Mouse (Mus musculus) A20 (cell line): ENCODE results near the gene Lysmd2.
"Not testable (repeated sequence)": the region's sequence is repeated elsewhere in the genome, so short reads cannot be mapped to it uniquely, and the experiment has no call there.

Experiments
- DNase-seq: peaks from one replicate; pipeline ENCODE4 v3.0.0-alpha.2; 2011; ENCODE audit warnings: low read depth, low spot score

The Lysmd2 gene

DNA sequence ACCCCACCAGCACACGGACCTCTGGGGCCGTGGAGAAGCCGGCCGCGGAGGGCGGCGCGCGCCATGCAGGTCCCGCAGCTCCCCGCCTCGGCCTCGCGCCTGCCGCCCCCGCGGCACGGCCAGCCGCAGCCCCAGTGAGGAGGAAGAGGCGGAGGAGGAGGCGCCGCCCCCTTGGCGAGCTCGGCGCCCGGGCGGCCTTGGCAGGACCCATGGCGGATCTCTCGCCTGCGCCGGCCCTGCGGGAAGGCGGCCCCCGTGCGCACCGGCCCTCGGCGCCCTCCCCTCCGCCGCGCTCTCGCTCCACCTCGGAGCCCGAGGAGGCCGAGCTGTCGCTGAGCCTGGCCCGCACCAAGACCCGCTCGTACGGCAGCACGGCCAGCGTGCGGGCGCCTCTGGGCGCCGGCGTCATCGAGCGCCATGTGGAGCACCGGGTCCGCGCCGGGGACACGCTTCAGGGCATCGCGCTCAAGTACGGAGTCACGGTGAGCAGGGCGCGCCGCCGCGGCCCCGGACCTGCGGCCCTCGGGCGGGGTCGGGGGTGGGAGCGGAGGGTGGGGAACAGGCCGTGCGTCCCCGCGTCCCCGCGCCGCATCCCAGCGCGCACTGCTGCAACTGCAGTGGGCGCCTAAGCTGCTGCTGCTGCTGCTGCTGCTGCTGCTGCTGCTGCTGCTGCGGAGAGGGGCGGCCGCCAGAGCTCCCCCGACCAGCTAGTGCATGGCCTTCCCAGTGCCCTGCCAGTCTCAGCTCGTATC is at the start of gene Lysmd2:
TSS of gene Lysmd2 (plus strand) at position 186 of the 752 bp plus-strand sequence.
- DNase-seq = peak; percentile 76

DNA sequence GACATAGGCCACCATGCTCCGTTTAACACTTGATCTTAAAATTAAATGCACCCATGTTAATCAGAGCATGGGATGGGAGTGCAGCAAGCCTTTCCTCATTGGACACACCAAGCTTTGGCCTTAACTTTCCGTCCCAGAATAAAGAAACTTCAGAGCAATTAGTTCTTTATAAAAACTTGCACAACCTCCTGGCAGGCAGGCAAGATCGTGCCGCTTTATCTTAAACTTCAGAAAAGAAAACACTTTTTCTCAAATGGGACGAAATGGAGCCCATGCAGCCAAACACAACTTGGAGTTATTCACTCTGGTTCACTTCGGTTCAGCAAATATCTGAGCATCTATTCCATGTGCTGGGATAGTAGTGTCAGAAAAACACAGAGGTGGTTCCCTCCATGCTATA is 46.2 kb upstream of the Lysmd2 start:
- no peak for DNase-seq

DNA sequence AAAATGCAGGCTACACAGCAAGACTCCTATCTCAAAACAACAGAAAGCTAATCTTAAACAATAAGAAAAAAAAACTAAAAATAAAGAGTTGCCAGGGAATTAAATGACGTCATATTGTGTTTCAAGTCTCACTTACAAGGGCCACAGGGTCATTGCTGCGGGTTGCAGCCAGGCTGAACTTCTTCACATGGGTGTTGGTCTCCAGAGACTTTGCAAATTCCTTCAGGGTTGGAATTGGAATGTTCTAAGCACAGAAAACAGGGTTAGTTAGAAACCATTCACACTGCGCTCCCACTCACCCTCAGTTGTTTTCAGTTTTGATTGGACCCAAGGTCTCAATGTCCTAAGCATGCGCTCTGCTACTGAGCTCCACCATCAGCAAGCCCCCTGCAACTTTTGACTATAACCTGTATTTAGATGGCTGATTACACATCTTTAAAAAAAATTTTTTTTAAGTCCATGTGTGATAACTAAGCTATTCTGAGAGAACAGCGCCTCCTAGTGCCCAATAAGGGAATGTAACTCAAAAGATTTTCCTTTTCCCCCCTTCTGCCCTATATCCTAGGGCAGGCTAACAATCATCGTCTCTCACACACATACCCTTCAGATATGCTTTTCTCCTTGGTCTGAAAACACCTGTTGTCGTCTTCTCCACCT is 43.7 kb upstream of the Lysmd2 start:
- peak; percentile 51 for DNase-seq

DNA sequence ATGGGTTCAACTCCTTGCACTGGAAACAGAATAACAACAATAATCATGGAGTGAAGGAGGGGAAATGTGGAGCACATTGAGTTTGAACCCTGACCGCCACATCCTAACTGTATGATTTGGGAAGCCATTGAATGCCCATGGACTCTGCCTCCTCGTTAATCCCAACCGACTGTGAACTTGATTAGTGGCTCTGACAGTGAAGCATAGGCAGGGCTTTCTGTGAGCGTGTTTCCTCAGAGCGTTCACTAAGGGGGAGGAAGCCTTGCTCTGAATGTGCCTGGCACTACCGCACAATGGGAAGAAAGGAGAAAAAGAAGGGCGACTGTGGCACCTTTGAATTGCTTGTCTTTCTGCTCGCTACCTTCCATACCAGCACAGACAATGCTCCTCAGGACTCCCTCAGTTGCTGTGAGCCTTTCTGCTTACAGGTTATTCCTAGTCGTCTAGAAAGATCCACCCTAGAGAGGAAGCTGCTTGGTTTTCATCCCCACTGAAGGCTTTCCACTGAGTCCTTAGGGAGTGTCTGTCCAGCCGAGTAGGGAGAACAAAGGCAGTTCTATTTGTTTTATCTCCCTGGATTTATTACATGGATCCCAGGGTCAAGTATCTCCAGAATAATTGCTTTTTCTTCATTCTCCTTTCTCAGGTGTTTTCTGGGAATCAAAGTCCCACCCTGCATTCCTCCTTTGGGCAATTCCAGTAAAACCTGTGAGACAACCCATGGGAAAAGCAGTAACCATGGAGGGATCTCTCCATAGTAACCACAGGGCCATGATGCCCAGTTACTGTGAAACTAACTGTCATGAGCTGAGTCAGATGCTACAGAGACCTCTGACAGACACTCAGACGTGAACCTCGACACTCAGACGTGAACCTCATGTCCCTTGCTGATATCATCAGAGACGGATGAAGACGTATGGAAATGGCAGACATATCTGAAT is 35.4 kb upstream of the Lysmd2 start:
- DNase-seq = no peak

DNA sequence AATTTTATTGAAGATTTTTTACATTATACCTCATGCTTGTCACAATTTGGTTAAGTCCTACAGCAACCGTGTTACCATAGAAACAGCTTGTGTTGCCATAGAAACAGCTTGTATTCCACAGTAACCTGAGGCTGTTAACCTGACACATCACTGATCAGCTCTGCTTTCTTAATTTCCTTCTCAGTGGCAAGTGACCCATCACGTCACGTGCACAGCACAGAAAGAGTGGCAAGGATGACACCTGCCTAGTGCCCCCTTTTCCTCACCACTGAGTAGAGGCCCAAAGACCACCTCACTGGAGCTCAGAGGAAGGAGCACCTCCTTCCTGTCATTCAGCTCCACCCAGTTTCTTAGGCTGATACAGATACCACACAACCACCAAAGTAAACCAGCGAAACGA is 32.1 kb upstream of the Lysmd2 start:
- DNase-seq = no peak

DNA sequence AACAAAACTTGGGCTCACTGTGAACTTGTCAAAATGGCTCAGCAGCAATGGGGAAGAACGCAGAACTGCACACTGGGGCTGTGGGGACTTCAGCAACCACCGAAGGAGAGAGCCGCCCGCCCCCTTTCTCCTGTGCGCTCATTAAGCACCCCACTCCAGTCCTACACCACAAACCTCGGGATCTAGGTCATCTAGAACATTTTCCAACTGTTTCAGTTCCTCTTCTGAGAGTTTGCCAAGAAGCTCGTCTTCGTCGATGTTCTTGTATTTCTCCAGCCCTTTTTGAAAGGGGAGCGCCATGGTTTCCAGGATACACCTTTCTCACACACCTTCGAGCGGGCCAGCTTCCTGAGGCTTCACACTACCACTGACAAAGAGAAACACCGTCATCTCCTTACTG is 28.5 kb upstream of the Lysmd2 start:
- DNase-seq = no peak

DNA sequence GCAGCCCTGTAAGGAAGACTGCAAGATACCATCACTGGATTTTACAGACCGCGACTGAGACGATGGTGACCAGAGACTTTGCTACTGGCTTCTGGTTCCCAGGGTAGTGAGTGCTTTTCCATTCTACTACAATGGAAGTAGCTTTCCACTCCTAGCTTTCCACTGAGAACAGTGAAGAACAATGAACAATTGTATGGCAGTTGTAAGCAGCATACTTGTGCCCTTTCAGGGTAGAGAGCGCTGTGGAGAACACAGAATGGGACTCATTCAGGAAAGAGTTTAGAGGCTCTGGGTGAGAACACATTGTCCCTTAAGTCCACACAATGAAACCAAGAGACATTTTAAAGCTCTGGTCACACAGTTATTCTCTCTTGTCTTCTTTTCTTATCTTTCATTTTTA is 27.9 kb upstream of the Lysmd2 start:
- no peak for DNase-seq

DNA sequence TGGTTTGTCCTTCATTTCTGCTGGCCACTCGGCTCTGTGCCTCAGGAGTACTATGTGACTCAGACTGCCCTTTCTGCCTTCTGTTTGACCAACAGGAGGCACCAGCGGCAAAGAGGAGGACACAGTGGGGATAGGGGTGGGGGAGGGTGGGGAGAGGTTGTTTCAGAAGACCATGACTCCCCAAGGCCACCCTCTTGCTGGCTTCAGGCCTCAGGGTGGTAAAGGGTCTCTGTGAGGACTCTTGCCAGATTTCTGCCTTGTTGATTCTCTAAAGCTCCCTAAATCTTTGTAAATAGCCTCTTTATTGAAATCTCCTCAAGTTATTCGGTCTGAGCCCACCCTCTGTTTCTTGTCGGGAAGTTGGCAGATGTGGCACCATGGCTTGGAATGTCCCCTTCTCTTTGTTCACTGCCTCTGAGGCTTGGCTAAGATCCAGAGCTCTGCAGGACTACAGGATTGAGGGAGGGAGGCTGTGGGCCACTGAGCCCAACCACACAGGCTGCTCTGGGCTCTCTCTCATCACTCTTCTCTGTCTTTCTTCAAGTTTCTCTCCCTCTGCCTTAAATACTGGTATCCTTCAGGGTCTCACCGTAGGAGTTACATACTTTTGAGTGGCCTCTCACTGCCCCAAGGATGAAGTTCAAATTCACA is 26.2 kb upstream of the Lysmd2 start:
- peak; percentile 8 for DNase-seq

DNA sequence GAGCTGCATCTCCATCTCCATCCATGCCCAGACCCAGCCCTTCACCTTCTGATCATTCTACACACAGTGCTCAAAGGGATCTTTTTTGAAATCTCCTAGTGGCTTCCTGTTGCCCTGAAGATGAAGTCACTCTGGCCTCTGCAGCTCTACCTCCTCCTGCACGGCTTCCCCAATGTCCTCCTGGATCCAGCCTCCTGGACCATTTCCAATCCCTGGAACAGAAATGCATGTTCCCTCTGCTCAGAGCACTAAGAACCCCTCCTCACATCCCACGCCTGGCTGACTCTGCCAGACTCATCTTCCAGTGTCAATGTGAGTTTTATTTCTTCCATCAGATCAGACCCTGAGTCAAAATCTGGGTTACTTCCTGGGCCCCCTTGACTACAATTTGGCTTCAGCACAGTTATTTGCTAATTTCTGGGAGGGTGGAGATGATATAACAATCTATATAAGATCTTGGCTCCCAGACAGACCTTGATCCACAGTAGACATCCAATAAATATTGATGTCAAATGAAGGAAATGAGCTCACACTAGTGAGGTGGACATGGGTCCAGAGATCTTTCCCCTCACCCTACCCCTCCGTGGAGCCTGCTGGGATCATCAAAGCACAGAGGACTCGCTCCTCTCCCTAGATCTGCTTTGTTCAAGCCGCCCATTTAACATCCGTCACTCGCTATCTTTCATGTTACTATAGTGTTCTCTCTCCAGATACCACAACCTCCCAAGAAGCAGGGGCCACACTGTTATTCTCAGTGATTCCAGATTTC is 25.2 kb upstream of the Lysmd2 start:
- no peak for DNase-seq

DNA sequence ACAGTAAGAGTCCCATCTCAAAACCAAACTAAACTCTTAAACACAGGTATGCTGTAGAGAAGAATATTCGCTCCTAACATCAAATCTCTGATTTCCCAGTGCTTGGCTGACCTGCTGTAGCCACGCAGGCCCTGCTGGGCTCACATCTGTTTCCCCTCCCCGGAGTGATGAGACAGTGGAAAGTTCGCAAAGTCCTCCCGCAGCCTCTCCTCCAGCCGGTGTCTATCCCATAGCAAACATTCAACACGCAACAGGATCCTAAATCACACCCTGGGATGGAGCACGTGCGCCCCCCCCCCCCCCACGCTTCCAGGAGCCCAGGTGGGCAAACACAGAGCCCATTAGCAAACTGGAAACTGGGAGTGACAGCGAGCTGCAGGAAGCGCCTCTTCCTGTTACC is 24.0 kb upstream of the Lysmd2 start:
- DNase-seq = no peak

DNA sequence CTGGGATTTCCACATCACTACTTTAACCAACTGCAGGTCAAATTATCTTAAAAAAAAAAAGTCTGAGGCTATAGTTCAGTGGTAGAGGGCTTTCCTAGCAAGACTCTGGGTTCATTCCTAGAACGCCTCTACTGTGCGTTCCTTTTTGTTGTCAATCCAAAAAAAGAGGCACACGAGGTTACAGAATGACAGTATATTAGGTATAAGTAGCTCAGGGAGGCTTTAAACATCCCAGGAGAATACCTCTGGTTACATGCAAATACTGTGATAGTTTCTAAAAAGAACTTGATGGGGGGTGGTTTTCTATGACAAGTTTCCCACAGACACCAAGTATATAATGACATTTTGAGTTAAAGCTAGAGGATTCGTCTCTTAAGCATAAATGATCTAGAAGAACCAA is 18.0 kb upstream of the Lysmd2 start:
- DNase-seq = no peak

DNA sequence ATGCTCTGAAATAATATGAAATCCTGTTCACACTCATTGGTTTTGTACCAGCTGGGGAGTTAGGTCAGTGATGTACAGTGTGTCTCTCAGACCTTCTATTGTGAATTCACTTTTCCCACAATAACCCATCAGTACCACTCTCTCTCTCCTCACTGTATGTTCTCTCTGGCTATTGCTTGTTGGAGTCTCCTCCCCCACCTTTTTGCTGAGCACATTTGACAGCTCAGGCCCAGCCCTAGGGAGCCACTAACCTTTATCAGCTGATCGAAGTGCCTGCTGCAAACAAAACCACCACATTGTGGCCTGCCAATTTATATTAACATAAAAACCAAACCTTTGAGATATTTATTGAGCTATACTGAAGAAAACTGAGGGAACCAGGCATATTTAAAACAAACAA is 16.0 kb upstream of the Lysmd2 start:
- DNase-seq = no peak

DNA sequence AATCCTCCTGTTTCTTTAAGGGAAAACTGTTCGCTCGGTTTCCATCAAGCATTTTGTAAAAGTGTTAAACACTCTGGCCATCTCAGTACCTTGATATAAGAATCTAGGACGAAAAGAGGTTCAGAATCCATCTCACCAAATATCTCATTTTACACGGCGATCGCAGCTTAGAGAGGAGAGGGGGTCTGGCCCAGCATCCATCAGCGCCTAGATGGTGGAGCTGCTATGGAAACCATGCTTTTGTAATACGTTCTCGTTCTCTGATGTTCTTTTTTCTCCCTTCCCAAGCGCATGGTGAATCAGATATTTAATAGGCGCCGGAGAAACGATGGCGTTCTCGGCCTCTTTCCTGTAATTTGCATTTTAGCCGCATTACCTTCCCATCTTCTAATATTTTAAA is 15.6 kb upstream of the Lysmd2 start:
- no peak for DNase-seq

DNA sequence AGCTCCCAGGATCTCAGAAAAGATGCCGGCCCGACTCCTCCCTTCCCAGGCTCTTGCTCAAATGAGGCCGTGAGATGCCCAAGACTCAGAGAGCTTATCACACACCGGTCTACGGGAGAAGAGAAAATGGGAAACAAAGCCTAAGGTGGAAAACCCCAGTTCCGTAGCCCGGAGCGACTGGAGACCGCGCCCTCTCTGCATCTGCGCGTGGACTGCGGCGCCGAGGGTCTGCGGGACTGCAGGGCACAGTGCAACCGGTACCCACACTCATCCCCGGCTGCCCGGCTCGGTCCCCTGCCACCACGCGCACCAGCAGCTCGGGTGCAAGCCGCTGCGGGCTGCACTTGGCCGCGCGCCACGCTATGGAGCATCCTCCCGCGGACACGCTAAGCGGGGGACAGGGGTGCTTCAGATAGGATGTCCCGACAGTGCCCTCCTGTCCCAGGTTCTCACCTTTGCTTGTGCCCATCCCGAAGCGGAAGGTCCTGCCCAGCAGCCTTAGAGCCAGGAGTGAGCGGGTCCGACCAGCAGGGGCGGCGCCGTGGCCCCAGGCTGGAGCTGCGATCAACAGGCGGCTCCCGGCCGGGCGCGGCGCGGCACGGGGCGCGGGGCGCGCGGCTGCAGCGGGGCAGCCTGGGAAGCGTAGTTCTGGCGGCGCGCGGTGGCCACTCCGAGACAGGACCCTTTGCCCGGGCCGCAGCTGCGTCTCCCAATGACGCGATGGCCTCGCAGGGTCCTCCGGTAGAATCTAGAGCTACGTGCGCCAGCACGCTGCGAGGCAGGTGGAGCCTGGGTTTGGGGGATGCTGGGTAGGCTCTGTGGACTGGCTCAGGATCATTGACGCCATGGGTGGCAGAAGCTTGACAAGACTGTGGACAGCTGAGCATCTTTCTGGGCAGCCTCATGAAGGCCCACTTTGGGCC is 14.7 kb upstream of the Lysmd2 start, which contains the start of gene Tmod2:
TSS of gene Tmod2 (minus strand) at position 755 of the 923 bp plus-strand sequence.
- no peak for DNase-seq

DNA sequence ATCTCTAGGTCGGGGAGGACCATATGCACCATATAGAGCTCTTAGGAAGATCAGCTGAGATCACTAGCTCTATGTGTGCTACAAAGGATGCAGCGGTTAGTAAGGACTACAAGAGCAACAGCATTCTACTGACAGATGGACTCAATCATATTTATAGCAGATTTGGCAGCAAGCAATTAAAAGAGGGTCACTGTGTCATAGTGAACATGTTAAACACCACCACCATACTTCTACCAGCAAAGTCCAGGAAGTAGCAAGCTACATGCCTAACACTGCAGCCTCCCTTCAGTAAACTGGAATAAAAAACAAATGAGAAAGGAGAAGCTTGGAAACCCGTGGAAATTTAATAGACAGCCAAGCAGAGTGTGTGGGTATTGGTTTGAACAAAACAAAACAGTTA is 9.0 kb upstream of the Lysmd2 start:
- no peak for DNase-seq

DNA sequence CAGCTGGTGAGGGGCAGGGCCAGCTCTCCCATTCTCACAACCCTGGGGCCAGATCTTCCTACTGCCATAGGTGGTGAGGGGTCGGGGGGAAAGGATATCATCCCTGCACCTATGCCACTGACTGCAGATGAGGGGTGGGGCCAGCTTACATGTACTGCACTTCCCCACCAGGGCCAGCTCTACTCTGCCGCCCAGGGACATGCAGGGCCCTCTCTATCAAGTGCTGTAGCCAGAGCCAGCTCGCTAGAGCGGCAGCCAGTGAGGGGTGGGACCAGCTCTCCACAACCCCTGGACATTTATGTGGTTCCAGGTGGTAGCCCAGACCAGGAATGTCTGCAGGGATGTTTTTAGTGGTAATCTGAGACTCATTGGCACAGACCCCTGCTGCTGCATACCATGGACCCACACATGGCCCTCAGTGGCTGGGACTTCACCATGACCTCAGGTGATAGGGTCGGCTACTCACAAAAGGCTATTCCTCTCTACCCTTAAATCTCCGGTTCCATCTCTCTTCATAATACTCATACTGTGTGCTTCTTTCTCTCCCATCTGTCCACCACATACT is 6.6 kb upstream of the Lysmd2 start:
- no peak for DNase-seq

DNA sequence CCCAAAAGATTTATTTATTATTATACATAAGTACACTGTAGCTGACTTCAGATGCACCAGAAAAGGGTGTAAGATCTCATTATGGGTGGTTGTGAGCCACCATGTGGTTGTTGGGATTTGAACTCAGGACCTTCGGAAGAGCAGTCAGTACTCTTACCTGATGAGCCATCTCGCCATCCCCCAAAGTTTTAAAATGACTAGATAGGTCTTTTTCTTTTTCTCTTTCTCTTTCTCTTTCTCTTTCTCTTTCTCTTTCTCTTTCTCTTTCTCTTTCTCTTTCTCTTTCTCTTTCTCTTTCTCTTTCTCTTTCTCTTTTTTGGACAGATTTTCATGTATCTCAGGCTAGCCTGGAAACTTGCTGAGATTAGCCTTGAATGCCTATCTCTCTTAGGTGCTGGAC is 5.8 kb upstream of the Lysmd2 start:
- not testable (repeated sequence) for DNase-seq

DNA sequence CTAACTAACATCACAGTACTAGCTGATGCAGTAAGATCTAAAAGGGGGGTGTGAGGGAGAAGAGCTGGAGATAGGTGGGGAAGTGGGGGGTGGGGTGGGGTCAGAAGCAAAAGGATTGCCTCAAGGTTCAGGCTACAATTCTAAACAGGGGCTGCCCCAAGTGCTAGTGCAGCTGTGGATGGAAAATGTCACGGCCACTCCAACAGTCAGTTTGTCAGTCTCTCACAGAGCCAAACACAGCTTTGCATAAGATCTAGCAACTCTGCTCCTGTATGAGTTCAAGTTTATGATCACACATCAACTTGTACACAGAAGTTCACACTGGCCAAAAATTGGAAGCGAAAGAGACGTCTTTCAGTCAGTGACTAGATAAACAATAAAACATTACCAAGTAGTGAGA is 4.1 kb upstream of the Lysmd2 start:
- peak; percentile 50 for DNase-seq

DNA sequence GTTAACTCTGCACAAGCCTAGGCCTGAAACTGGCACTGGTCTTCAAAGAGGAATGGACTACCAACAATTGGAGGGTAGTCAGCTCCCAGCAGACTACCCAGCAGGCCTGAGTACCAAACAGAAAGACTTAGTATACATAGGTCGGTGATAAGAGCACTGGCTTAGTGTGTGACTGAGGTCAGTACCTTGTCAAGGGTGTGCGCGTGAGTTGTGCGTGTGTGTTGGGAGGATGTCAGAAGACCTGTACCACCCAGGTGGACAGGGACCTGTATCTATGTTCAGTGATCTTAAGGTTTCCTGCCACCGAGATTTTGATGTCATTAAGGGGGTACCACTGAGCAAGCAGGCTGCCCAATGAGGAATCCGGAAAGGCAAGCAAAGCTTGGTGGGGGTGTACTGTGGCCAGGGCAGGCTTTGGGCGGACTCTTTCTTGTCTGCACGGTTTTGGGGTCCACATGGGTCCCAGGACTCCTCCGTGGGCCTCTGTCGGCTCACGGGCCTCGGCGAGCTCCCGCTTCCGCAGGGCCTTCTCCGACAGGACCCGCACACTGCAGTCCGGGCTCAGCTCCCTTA is 472 bp upstream of the Lysmd2 start:
- DNase-seq = peak; percentile 43
